Mouse (Mus musculus): ENCODE results near the gene Coq5. TPM values are rescaled to one million over a fixed set of nuclear protein-coding genes. Genes with fewer than 3 reads are reported as not detected.

Gene Coq5
- total and polyA plus RNA-seq, 3 experiments, result 41.9 to 46.7 (median 43.9) TPM

- H3K4me3 ChIP-seq (replicated peaks in 1 of 3; ENCODE audit: low read depth in 2 of 3, low read length in 2 of 3, poor library complexity in 1 of 3), result no peak overlapping the region
- H3K27ac ChIP-seq (ENCODE audit: insufficient read depth, low read depth), result no peak overlapping the region
- DNase-seq (ENCODE audit: extremely low read depth), result no peak
- no peak for TF ChIP-seq BHLHE40 (IDR thresholded peaks at IDR 0.05; ENCODE audit: low read depth, low read length)
- H3K4me2 ChIP-seq (ENCODE audit: insufficient read depth, low read depth, poor library complexity, severe bottlenecking), result no peak overlapping the region
- H3K9me3 ChIP-seq (replicated peaks; ENCODE audit: low read length), result no peaks in the 10 kb centered on the region
- H3K27me3 ChIP-seq (replicated peaks), result no peaks in the 10 kb centered on the region
- H3K79me2 ChIP-seq (replicated peaks; ENCODE audit: control insufficient read depth, extremely low read depth, insufficient read depth, poor library complexity, severe bottlenecking), result no peaks in the 10 kb centered on the region
- H3K36me3 ChIP-seq (replicated peaks in 1 of 2; ENCODE audit: control insufficient read depth in 1 of 2, insufficient read depth in 1 of 2, low read length in 1 of 2), result peaks cover 0 to 2% of the 10 kb centered on the region in 2 experiments
- dilution Hi-C loops (cut with MboI; ENCODE audit: extremely low pct_ligation_motif_present, extremely low pct_unique_long_range_greater_than_20kb, low sequenced_read_pairs) (no loop called here), in situ Hi-C loops (cut with MboI; ENCODE audit: low pct_ligation_motif_present, low pct_unique_long_range_greater_than_20kb, low sequenced_read_pairs) (no loop called here)
- peaks cover under 1 to 13% of the 10 kb centered on the region in 2 experiments; a peak in 3 of 4 replicates for H3K4me1 ChIP-seq (ENCODE audit: control insufficient read depth in 1 of 2, insufficient read depth in 2 of 2)
- no peak overlapping the region for H3K9ac ChIP-seq (ENCODE audit: insufficient read depth, low read depth)
Measured at GRCm38 (mm10) chr5:115313668-115313943, 34.1 kb downstream of the Coq5 start.

DNA sequence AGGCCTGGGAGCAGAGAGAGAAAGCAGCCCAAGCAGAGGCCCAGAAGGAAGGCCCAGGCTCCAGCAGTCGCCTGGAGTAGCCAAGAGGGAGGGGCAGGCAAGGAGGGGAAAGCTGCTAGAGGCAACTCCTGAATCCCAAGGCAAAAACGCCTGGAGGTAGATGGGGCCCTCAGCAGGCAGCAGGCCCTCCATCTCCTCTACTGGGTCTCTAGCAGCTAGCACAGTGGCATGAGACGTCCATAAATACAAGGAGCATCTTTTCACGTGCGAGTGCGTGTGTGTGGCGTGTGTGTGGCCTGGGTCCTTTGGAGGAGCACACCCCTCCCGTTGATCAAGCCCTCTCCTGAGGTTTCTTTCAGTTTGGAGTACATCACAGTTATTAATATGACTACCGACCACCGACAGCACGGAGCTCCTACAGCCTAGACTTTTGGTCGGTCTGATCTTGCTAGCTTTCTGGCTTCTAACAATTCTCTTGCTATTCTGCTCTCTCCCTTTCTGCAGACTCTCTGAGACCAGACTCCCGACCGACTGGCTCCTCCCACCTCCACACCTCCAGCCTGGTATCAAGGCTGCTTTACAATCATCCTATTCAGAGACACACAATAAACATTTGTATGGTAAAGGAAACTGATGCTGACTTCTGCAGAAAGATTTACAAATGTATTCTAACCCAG, 37.6 kb downstream of the Coq5 start:
- Histone ChIP-seq H3K4me3 (replicated peaks in 1 of 3; ENCODE audit: low read depth in 2 of 3, low read length in 2 of 3, poor library complexity in 1 of 3) (no peak overlapping the region), H3K27ac (ENCODE audit: insufficient read depth, low read depth) (no peak overlapping the region), H3K9me3 (replicated peaks; ENCODE audit: low read length) (no peaks in the 10 kb centered on the region), H3K4me2 (ENCODE audit: insufficient read depth, low read depth, poor library complexity, severe bottlenecking) (no peak overlapping the region), H3K4me1 (ENCODE audit: control insufficient read depth in 1 of 2, insufficient read depth in 2 of 2) (peaks cover 2 to 25% of the 10 kb centered on the region in 2 experiments; a peak in 3 of 4 replicates), H3K79me2 (replicated peaks; ENCODE audit: control insufficient read depth, extremely low read depth, insufficient read depth, poor library complexity, severe bottlenecking) (no peaks in the 10 kb centered on the region), H3K36me3 (replicated peaks in 1 of 2; ENCODE audit: control insufficient read depth in 1 of 2, insufficient read depth in 1 of 2, low read length in 1 of 2) (no peaks in the 10 kb centered on the region), H3K27me3 (replicated peaks) (no peaks in the 10 kb centered on the region), H3K9ac (ENCODE audit: insufficient read depth, low read depth) (no peak overlapping the region)
- in situ Hi-C loops (cut with MboI; ENCODE audit: low pct_ligation_motif_present, low pct_unique_long_range_greater_than_20kb, low sequenced_read_pairs), result no loop called here
- dilution Hi-C loops (cut with MboI; ENCODE audit: extremely low pct_ligation_motif_present, extremely low pct_unique_long_range_greater_than_20kb, low sequenced_read_pairs), result no loop called here
- no peak for TF ChIP-seq RCOR1 (conservative IDR thresholded peaks at IDR 0.05; ENCODE audit: low read depth, low read length)
- TF ChIP-seq SMC3 (IDR thresholded peaks at IDR 0.05; ENCODE audit: low read depth, low read length), result no peak
- TF ChIP-seq NELFE (IDR thresholded peaks at IDR 0.05; ENCODE audit: low read depth, low read length), result no peak
- TF ChIP-seq CTCF (conservative IDR thresholded peaks at IDR 0.05 in 1 of 2, IDR thresholded peaks at IDR 0.05 in 1 of 2; ENCODE audit: low read depth in 2 of 2, low read length in 2 of 2), result no peak
- no peak for TF ChIP-seq E2F4 (IDR thresholded peaks at IDR 0.05; ENCODE audit: insufficient replicate concordance, low read depth, low read length)
- TF ChIP-seq ZC3H11A (IDR thresholded peaks at IDR 0.05; ENCODE audit: low read depth, low read length), result no peak
- TF ChIP-seq EP300 (IDR thresholded peaks at IDR 0.05; ENCODE audit: low read length), result no peak
- DNase-seq (ENCODE audit: extremely low read depth), result no peak

DNA sequence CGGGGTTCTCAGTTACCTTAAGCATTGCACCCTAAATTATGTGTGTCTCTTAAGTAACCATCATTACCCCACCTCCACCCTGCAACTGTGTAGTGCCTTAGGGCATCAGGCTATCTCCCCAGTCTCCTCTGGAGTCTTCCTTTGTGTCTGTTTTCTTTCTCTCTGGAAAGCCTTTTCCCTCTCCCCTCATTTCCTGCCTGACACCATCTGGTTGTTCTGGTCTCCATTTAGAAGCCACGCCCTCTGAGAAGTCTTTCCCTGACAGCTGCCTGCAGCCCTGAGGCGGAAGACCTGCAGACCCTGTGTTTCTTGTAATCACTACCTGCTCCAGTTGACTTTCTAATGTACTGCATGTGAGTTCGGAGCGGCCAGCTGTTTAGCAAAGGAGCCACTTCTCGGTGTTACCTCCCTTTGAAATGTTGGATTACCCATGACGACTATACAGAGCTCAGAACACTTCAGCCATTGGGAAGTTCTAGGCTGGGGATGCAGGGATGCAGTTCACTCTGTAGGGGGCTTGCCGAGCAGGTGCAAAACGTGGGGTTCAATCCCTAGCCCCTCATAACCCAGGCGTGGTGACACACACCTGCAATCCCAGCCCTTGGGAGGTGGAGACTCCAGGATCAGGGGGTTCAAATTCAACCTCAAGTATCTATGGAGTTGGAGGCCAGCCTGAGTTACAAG, 38.3 kb downstream of the Coq5 start:
- TF ChIP-seq USF1 (IDR thresholded peaks at IDR 0.05; ENCODE audit: low read depth, low read length), result no peak
- TF ChIP-seq POLR2A (IDR thresholded peaks at IDR 0.05; ENCODE audit: low read depth, low read length), result no peak
- TF ChIP-seq BHLHE40 (IDR thresholded peaks at IDR 0.05; ENCODE audit: low read depth, low read length), result no peak
- no peak for TF ChIP-seq GABPA (IDR thresholded peaks at IDR 0.05; ENCODE audit: insufficient replicate concordance, low read depth, low read length)
- no peak for TF ChIP-seq CTCF (conservative IDR thresholded peaks at IDR 0.05 in 1 of 2, IDR thresholded peaks at IDR 0.05 in 1 of 2; ENCODE audit: low read depth in 2 of 2, low read length in 2 of 2)
- no peak for TF ChIP-seq MAFK (IDR thresholded peaks at IDR 0.05; ENCODE audit: insufficient replicate concordance, low read length)
- TF ChIP-seq CHD2 (IDR thresholded peaks at IDR 0.05; ENCODE audit: low read length), result no peak
- no peak for TF ChIP-seq ZC3H11A (IDR thresholded peaks at IDR 0.05; ENCODE audit: low read depth, low read length)
- no peak for TF ChIP-seq UBTF (IDR thresholded peaks at IDR 0.05; ENCODE audit: low read depth, low read length)
- TF ChIP-seq CHD1 (IDR thresholded peaks at IDR 0.05; ENCODE audit: low read depth, low read length), result no peak
- TF ChIP-seq POLR2AphosphoS2 (IDR thresholded peaks at IDR 0.05; ENCODE audit: low read depth, low read length), result no peak
- no peak for TF ChIP-seq RAD21 (IDR thresholded peaks at IDR 0.05; ENCODE audit: low read depth, low read length)
- TF ChIP-seq TBP (conservative IDR thresholded peaks at IDR 0.05; ENCODE audit: low read depth, low read length), result no peak
- TF ChIP-seq ZMIZ1 (IDR thresholded peaks at IDR 0.05; ENCODE audit: low read depth, low read length), result no peak
- no peak for TF ChIP-seq MYC (IDR thresholded peaks at IDR 0.05; ENCODE audit: low read depth, low read length)
- TF ChIP-seq ZKSCAN1 (IDR thresholded peaks at IDR 0.05; ENCODE audit: borderline replicate concordance, low read depth, low read length), result no peak
- Histone ChIP-seq H3K27me3 (replicated peaks) (no peaks in the 10 kb centered on the region), H3K4me3 (replicated peaks in 1 of 3; ENCODE audit: low read depth in 2 of 3, low read length in 2 of 3, poor library complexity in 1 of 3) (no peak overlapping the region), H3K9me3 (replicated peaks; ENCODE audit: low read length) (no peaks in the 10 kb centered on the region), H3K4me1 (ENCODE audit: control insufficient read depth in 1 of 2, insufficient read depth in 2 of 2) (peaks cover 2 to 25% of the 10 kb centered on the region in 2 experiments; a peak in 3 of 4 replicates), H3K9ac (ENCODE audit: insufficient read depth, low read depth) (no peak overlapping the region), H3K36me3 (replicated peaks in 1 of 2; ENCODE audit: control insufficient read depth in 1 of 2, insufficient read depth in 1 of 2, low read length in 1 of 2) (no peaks in the 10 kb centered on the region), H3K4me2 (ENCODE audit: insufficient read depth, low read depth, poor library complexity, severe bottlenecking) (no peak overlapping the region), H3K27ac (ENCODE audit: insufficient read depth, low read depth) (no peak overlapping the region), H3K79me2 (replicated peaks; ENCODE audit: control insufficient read depth, extremely low read depth, insufficient read depth, poor library complexity, severe bottlenecking) (no peaks in the 10 kb centered on the region)
- no peak for DNase-seq (ENCODE audit: extremely low read depth)
- in situ Hi-C loops (cut with MboI; ENCODE audit: low pct_ligation_motif_present, low pct_unique_long_range_greater_than_20kb, low sequenced_read_pairs) (no loop called here), dilution Hi-C loops (cut with MboI; ENCODE audit: extremely low pct_ligation_motif_present, extremely low pct_unique_long_range_greater_than_20kb, low sequenced_read_pairs) (no loop called here)

Data from CH12.LX (cell line).